Mouse (Mus musculus) liver, embryonic 15.5 days (tissue): Measurements from ENCODE around the gene Th. TPM values are rescaled to one million over a fixed set of nuclear protein-coding genes. Genes with fewer than 3 reads are reported as not detected.

ENCODE experiments used
- polyA plus RNA-seq: library from polyadenylated mRNA; unstranded; fragments of >200 nt; fragmentation: Nextera tagmentation; extraction: Ambion mirVana; gene quantifications from 2 replicates; pipeline ENCODE4 v1.2.1, GENCODE M21; 2015

Gene Th
- polyA plus RNA-seq, 1 experiment from 2014 or later: 0.09 TPM

Other genes with a start within 250 kb of the Th start
- 2.2 and 2.8 TPM in 2 replicates for gene Ins2, start 187.7 kb downstream of the Th start, polyA plus RNA-seq
- gene Ascl2, start 38.1 kb upstream of the Th start, polyA plus RNA-seq: 0.25 and 0.44 TPM in 2 replicates
- 80.3 and 82.2 TPM in 2 replicates for gene Tspan32, start 73.9 kb upstream of the Th start, polyA plus RNA-seq
- gene Cd81, start 121.6 kb upstream of the Th start, polyA plus RNA-seq: 132 and 141 TPM in 2 replicates
- gene Tssc4, start 138.1 kb upstream of the Th start, polyA plus RNA-seq: 38.5 and 44.2 TPM in 2 replicates
- gene Trpm5, start 163.5 kb upstream of the Th start, polyA plus RNA-seq: 0.43 and 0.91 TPM in 2 replicates
- gene Kcnq1, start 175.2 kb upstream of the Th start, polyA plus RNA-seq: 0.31 and 0.91 TPM in 2 replicates